Mouse (Mus musculus) forebrain, embryonic 10.5 days (tissue): Measurements from ENCODE around the gene Ovol2. TPM values are rescaled to one million over a fixed set of nuclear protein-coding genes. Genes with fewer than 3 reads are reported as not detected.

Source experiments
- polyA plus RNA-seq: library from polyadenylated mRNA; unstranded; fragments of >200 nt; fragmentation: Nextera tagmentation; extraction: Ambion mirVana; gene quantifications from 2 replicates; pipeline ENCODE4 v1.2.1, GENCODE M21; 2016

Ovol2 gene
- polyA plus RNA-seq, 1 experiment from 2014 or later: 0.36 TPM

Other genes starting within 250 kb of the Ovol2 start
- 27.1 and 28.0 TPM in 2 replicates for gene Mgme1, start 61.5 kb downstream of the Ovol2 start, polyA plus RNA-seq
- 132 and 133 TPM in 2 replicates for gene Snx5, start 61.2 kb downstream of the Ovol2 start, polyA plus RNA-seq
- 64.7 and 65.7 TPM in 2 replicates for gene Kat14, start 36.8 kb upstream of the Ovol2 start, polyA plus RNA-seq
- gene Pet117, start 36.9 kb upstream of the Ovol2 start, polyA plus RNA-seq: 0.81 TPM in 1 of 2 replicates, not detected in the other
- 2.1 and 2.8 TPM in 2 replicates for gene Dzank1, start 195.3 kb upstream of the Ovol2 start, polyA plus RNA-seq
- gene Polr3f, start 195.6 kb upstream of the Ovol2 start, polyA plus RNA-seq: 35.1 and 36.1 TPM in 2 replicates
- 60.7 and 63.3 TPM in 2 replicates for gene Rbbp9, start 218.7 kb upstream of the Ovol2 start, polyA plus RNA-seq
- gene Sec23b, start 224.1 kb upstream of the Ovol2 start, polyA plus RNA-seq: 124 and 131 TPM in 2 replicates